In genomic region chr8:72492622-72493081, GRCm38 (mm10) we compare ENCODE assay signal across 8 mouse cellular contexts. TPM values are rescaled to one million over a fixed set of nuclear protein-coding genes. Genes with fewer than 3 reads are reported as not detected.
DNase-seq lines count a peak whose midpoint lies in the region; ATAC-seq lines count a peak whose summit lies in the region.

No protein-coding gene starts in this region.

- peak overlapping the region; percentile 94 for H3K9ac ChIP-seq in heart, embryonic 13.5 days
- peak overlapping the region; percentile 68 for H3K9ac ChIP-seq in liver, embryonic 12.5 days
- peak overlapping the region; percentile 88 for H3K9ac ChIP-seq in stomach, embryonic 15.5 days

- ATAC-seq in heart, embryonic 13.5 days (ENCODE audit: extremely low read depth, insufficient number of reproducible peaks, low FRiP score, low TSS enrichment) = peak; percentile 97
- ATAC-seq in liver, embryonic 12.5 days = peak; percentile 96
- peak; percentile 98 for ATAC-seq in stomach, embryonic 15.5 days (ENCODE audit: insufficient read depth, low FRiP score, low read depth)

- under 1% methylated on average over 44 of the region's 56 CpGs for WGBS in heart, embryonic 13.5 days
- under 1% methylated on average over 52 of the region's 56 CpGs for WGBS in liver, embryonic 12.5 days (ENCODE audit: insufficient replicate concordance)
- under 1% methylated on average over 56 of the region's 56 CpGs for WGBS in stomach, embryonic 15.5 days

- H3K9me3 ChIP-seq in heart, embryonic 13.5 days = no peaks in the 10 kb centered on the region
- H3K9me3 ChIP-seq in liver, embryonic 12.5 days (replicated peaks) = no peaks in the 10 kb centered on the region
- no peaks in the 10 kb centered on the region for H3K9me3 ChIP-seq in stomach, embryonic 15.5 days

- H3K4me2 ChIP-seq in heart, embryonic 13.5 days = peak overlapping the region; percentile 97
- peak overlapping the region; percentile 86 for H3K4me2 ChIP-seq in liver, embryonic 12.5 days
- H3K4me2 ChIP-seq in stomach, embryonic 15.5 days = peak overlapping the region; percentile 87

- peak overlapping the region; percentile 84 for H3K4me3 ChIP-seq in brown adipose tissue, adult 24 weeks (ENCODE audit: insufficient read depth, low read depth, low read length)
- H3K4me3 ChIP-seq in heart, embryonic 13.5 days = peak overlapping the region; percentile 97
- peak overlapping the region; percentile 94 for H3K4me3 ChIP-seq in liver, embryonic 12.5 days
- peak overlapping the region; percentile 93 for H3K4me3 ChIP-seq in stomach, embryonic 15.5 days (replicated peaks)

- H3K27me3 ChIP-seq in heart, embryonic 13.5 days (replicated peaks) = no peaks in the 10 kb centered on the region
- no peaks in the 10 kb centered on the region for H3K27me3 ChIP-seq in liver, embryonic 12.5 days (replicated peaks)
- no peaks in the 10 kb centered on the region for H3K27me3 ChIP-seq in stomach, embryonic 15.5 days (replicated peaks)

- H3K27ac ChIP-seq in brown adipose tissue, adult 24 weeks (replicated peaks; ENCODE audit: low read depth, low read length) = peak overlapping the region; percentile 62
- peak overlapping the region; percentile 79 for H3K27ac ChIP-seq in heart, embryonic 13.5 days (replicated peaks)
- H3K27ac ChIP-seq in liver, embryonic 12.5 days = peak overlapping the region; percentile 87
- H3K27ac ChIP-seq in stomach, embryonic 15.5 days = peak overlapping the region; percentile 86

- DNase-seq in CD4-positive, CD25-positive, alpha-beta regulatory T cell, adult 2 months (ENCODE audit: low read depth, low spot score) = peak; percentile 100
- peak; percentile 75 for DNase-seq in fat pad, adult 2 months (ENCODE audit: extremely low read depth, low read depth, low spot score)
- DNase-seq in kidney, postnatal 10 days = peak; percentile 100
- peak; percentile 99 for DNase-seq in natural killer cell, adult 2 months (ENCODE audit: low spot score in 2 of 2)

- H3K4me1 ChIP-seq in brown adipose tissue, adult 24 weeks (ENCODE audit: control insufficient read depth, insufficient read depth, insufficient read length, low read length) = peaks cover 8% of the 10 kb centered on the region
- peaks cover 28% of the 10 kb centered on the region for H3K4me1 ChIP-seq in heart, embryonic 13.5 days
- peaks cover 43% of the 10 kb centered on the region for H3K4me1 ChIP-seq in liver, embryonic 12.5 days
- peaks cover 20% of the 10 kb centered on the region for H3K4me1 ChIP-seq in stomach, embryonic 15.5 days

- peaks cover 50% of the 10 kb centered on the region for H3K36me3 ChIP-seq in heart, embryonic 13.5 days
- H3K36me3 ChIP-seq in liver, embryonic 12.5 days = peaks cover 71% of the 10 kb centered on the region
- H3K36me3 ChIP-seq in stomach, embryonic 15.5 days = peaks cover 26% of the 10 kb centered on the region

RNA-seq across cellular contexts. Expression of gene Slc35e1, which starts 0.2 kb away (rescaled TPM):
- polyA plus RNA-seq in brown adipose tissue, adult 24 weeks (2012; ENCODE audit: insufficient read depth, insufficient read length, missing spikeins) = 15.0 and 15.8 TPM in 2 replicates
- 11.9 and 12.4 TPM in 2 replicates for polyA plus RNA-seq in heart, embryonic 13.5 days (2015; fragmentation: Nextera tagmentation; extraction: Ambion mirVana)
- polyA plus RNA-seq in liver, embryonic 12.5 days (2016; fragmentation: Nextera tagmentation; extraction: Ambion mirVana) = 17.1 and 17.7 TPM in 2 replicates
- 21.1 and 24.2 TPM in 2 replicates for polyA plus RNA-seq in stomach, embryonic 15.5 days (2015; fragmentation: Nextera tagmentation; extraction: Ambion mirVana)

RNA-seq across cellular contexts. Expression of gene Cherp, which starts 17.6 kb away (rescaled TPM):
- polyA plus RNA-seq in brown adipose tissue, adult 24 weeks (2012; ENCODE audit: insufficient read depth, insufficient read length, missing spikeins) = 12.8 and 17.7 TPM in 2 replicates
- polyA plus RNA-seq in heart, embryonic 13.5 days (2015; fragmentation: Nextera tagmentation; extraction: Ambion mirVana) = 40.1 and 45.6 TPM in 2 replicates
- 41.6 and 45.0 TPM in 2 replicates for polyA plus RNA-seq in liver, embryonic 12.5 days (2016; fragmentation: Nextera tagmentation; extraction: Ambion mirVana)
- 45.1 and 52.1 TPM in 2 replicates for polyA plus RNA-seq in stomach, embryonic 15.5 days (2015; fragmentation: Nextera tagmentation; extraction: Ambion mirVana)

RNA-seq across cellular contexts. Expression of gene 1700030K09Rik, which starts 49.0 kb away (rescaled TPM):
- 3.1 and 4.9 TPM in 2 replicates for polyA plus RNA-seq in brown adipose tissue, adult 24 weeks (2012; ENCODE audit: insufficient read depth, insufficient read length, missing spikeins)
- polyA plus RNA-seq in heart, embryonic 13.5 days (2015; fragmentation: Nextera tagmentation; extraction: Ambion mirVana) = 8.8 and 9.4 TPM in 2 replicates
- 7.0 and 7.7 TPM in 2 replicates for polyA plus RNA-seq in liver, embryonic 12.5 days (2016; fragmentation: Nextera tagmentation; extraction: Ambion mirVana)
- polyA plus RNA-seq in stomach, embryonic 15.5 days (2015; fragmentation: Nextera tagmentation; extraction: Ambion mirVana) = 13.3 and 14.5 TPM in 2 replicates

RNA-seq across cellular contexts. Expression of gene Calr3, which starts 49.0 kb away (rescaled TPM):
- 13.0 and 13.1 TPM in 2 replicates for polyA plus RNA-seq in brown adipose tissue, adult 24 weeks (2012; ENCODE audit: insufficient read depth, insufficient read length, missing spikeins)
- polyA plus RNA-seq in heart, embryonic 13.5 days (2015; fragmentation: Nextera tagmentation; extraction: Ambion mirVana) = 1.1 and 1.2 TPM in 2 replicates
- 1.0 and 1.1 TPM in 2 replicates for polyA plus RNA-seq in liver, embryonic 12.5 days (2016; fragmentation: Nextera tagmentation; extraction: Ambion mirVana)
- 2.6 and 3.3 TPM in 2 replicates for polyA plus RNA-seq in stomach, embryonic 15.5 days (2015; fragmentation: Nextera tagmentation; extraction: Ambion mirVana)

RNA-seq across cellular contexts. Expression of gene Med26, which starts 55.4 kb away (rescaled TPM):
- 3.3 TPM in 2 replicates for polyA plus RNA-seq in brown adipose tissue, adult 24 weeks (2012; ENCODE audit: insufficient read depth, insufficient read length, missing spikeins)
- 9.1 and 9.3 TPM in 2 replicates for polyA plus RNA-seq in heart, embryonic 13.5 days (2015; fragmentation: Nextera tagmentation; extraction: Ambion mirVana)
- 11.3 and 11.6 TPM in 2 replicates for polyA plus RNA-seq in liver, embryonic 12.5 days (2016; fragmentation: Nextera tagmentation; extraction: Ambion mirVana)
- polyA plus RNA-seq in stomach, embryonic 15.5 days (2015; fragmentation: Nextera tagmentation; extraction: Ambion mirVana) = 14.4 and 15.6 TPM in 2 replicates

Comparison
In these comparisons a context has a peak if more than half of its experiments do, and no peak if none do; other contexts are left out.
1. Peak in every context shown above with its lines: DNase-seq, ATAC-seq, H3K4me3 ChIP-seq and H3K27ac ChIP-seq.